Mouse (Mus musculus): ENCODE data around the gene Evl. TPM values are rescaled to one million over a fixed set of nuclear protein-coding genes. Genes with fewer than 3 reads are reported as not detected.
A peak's percentile ranks its signal among the peaks of the same experiment; 100 is the strongest.

The Evl gene
- total RNA-seq, 2 experiments from 2014 or later: 28.0 to 32.7 TPM

GRCm38 (mm10) chr12:108579156-108579871 lies 24.8 kb downstream of the Evl start:
- DNase-seq: no peak
- intact Hi-C loops (cut with DNase I; ENCODE audit: low total_unique reads): no loop called here

DNA sequence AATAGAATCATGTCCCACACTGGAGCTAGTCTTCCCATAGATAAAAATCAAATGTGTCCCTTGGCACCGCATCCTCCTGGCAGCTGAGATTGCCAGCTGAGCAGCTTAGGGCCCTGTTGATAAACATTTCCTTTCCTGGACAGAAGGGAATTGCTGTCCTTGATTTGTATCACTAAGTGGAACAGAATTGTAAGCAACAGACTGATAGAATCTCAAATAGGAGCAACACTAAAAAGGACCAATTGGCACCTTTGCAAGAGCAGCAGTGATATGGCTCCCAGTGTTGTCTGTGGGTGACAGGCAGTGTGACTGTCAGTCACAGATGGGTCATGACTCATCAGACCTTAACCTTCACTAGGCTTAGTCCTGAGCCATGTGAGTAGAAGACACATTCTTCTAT lies 29.3 kb downstream of the Evl start:
- intact Hi-C loops (cut with DNase I; ENCODE audit: low total_unique reads): no loop called here

GRCm38 (mm10) chr12:108590131-108590530 lies 35.6 kb downstream of the Evl start:
- no peak for DNase-seq
- intact Hi-C loops (cut with DNase I; ENCODE audit: low total_unique reads): no loop called here

More for the DNA sequence above, 29.3 kb downstream of the Evl start:
- DNase-seq: no peak

DNA sequence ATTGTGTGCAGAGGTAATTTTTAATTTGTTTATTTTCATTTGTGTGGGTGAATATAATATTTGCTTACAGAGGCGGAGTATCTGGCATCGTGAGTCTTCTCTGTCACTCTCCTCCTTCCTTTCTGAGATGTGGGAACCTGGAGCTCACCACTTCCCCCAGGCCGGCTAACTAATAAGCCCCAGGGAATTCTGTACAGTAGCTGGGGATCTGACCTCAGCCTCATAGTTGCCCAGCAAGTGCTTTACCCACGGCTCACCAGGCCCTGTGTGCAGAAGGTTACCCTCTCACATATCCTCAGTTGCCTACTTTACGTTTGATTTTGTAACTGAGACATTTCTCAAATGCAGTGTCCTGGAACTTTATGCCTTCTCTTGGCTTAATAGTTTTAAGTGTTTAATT lies 37.1 kb downstream of the Evl start:
- intact Hi-C loops (cut with DNase I; ENCODE audit: low total_unique reads): no loop called here
- DNase-seq: no peak

- DNase-seq: no peak
- intact Hi-C loops (cut with DNase I; ENCODE audit: low total_unique reads): no loop called here
These were observed 38.3 kb downstream of the Evl start for GRCm38 (mm10) chr12:108592866-108593265.

- DNase-seq: no peak
- intact Hi-C loops (cut with DNase I; ENCODE audit: low total_unique reads): no loop called here
These were observed 46.3 kb downstream of the Evl start for GRCm38 (mm10) chr12:108600864-108601263.

GRCm38 (mm10) chr12:108601326-108601725 lies 46.8 kb downstream of the Evl start:
- intact Hi-C loops (cut with DNase I; ENCODE audit: low total_unique reads): no loop called here
- DNase-seq: no peak

GRCm38 (mm10) chr12:108604546-108604945 lies 50.0 kb downstream of the Evl start:
- intact Hi-C loops (cut with DNase I; ENCODE audit: low total_unique reads): no loop called here
- no peak for DNase-seq

DNA sequence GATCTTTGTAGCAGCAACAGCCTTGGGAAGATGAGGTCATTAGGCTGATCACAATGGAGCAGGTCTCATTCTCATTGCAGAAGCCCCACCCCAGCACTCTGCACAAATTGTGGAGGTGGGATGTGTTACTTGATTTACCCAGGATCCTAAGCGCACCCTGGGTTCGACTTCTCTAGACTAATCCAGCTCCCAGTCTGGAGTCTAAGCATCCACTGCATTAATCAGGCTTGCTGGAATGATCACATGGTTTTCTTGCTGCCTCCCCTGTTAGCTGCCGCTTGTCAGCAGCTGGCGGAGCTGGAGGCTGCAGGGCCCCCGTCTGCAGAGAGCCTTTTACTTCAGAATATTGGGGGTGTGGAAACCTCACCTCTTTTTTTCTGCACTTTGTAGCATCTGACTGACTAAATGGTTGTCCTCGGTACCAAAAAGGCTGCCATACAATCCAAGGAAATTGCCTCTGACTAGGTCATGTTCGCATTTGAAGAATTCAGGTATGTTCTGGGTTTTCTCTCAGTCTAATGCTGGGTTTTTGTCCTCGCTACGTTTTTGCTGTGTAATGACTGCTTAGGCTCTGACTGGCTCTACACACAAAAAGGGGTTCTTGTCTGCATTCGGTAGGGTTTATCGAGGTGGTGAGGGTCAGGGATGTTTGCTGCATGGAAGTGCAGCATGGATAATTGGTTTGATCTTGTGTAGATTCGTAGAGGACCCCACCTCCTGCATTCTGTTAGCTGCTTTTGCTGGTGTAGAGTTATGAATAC lies 51.2 kb downstream of the Evl start:
- intact Hi-C loops (cut with DNase I; ENCODE audit: low total_unique reads): no loop called here
- DNase-seq: no peak

DNA sequence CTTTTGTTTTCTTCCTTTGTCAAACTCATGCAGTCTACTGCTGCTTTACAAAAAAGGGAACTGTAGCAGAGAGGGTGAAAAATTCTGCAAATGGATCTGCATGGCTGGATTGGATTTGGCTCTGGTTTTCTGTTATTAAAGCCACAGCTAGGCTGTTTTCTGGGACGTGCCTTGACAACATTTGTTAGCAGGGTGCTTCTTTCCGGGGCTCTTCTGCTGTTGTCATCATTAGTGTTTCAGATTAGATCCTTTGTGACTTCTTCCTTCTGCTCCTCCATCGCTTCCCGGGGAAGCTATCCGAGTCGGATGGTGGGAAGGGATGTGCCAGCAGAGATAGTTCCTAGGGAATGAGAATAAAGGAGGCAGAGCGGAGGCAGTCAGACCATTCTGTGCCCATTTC lies 51.8 kb downstream of the Evl start:
- DNase-seq: no peak
- intact Hi-C loops (cut with DNase I; ENCODE audit: low total_unique reads): no loop called here

GRCm38 (mm10) chr12:108609446-108609845 lies 54.9 kb downstream of the Evl start:
- intact Hi-C loops (cut with DNase I; ENCODE audit: low total_unique reads): no loop called here
- DNase-seq: no peak

GRCm38 (mm10) chr12:108610255-108610654 lies 55.7 kb downstream of the Evl start:
- intact Hi-C loops (cut with DNase I; ENCODE audit: low total_unique reads): loop anchor here (5.0 to 10.0 kb wide), 2 partner anchors 47 to 75 kb away; no protein-coding TSS in a partner anchor
- DNase-seq: no peak

- DNase-seq: peak; percentile 70
- intact Hi-C loops (cut with DNase I; ENCODE audit: low total_unique reads): loop anchor here (5.0 to 10.0 kb wide), 2 partner anchors 44 to 72 kb away; no protein-coding TSS in a partner anchor
These were observed 58.6 kb downstream of the Evl start for GRCm38 (mm10) chr12:108613081-108613480.

- intact Hi-C loops (cut with DNase I; ENCODE audit: low total_unique reads): loop anchor here (2.0 to 10.0 kb wide), 2 partner anchors 67 to 141 kb away; no protein-coding TSS in a partner anchor
- no peak for DNase-seq
These were observed 63.0 kb downstream of the Evl start for GRCm38 (mm10) chr12:108617511-108617910.

- intact Hi-C loops (cut with DNase I; ENCODE audit: low total_unique reads): loop anchor here (10.0 kb wide), 1 partner anchor 65 kb away; no protein-coding TSS in a partner anchor
These were observed 65.4 kb downstream of the Evl start for GRCm38 (mm10) chr12:108619853-108620416.

DNA sequence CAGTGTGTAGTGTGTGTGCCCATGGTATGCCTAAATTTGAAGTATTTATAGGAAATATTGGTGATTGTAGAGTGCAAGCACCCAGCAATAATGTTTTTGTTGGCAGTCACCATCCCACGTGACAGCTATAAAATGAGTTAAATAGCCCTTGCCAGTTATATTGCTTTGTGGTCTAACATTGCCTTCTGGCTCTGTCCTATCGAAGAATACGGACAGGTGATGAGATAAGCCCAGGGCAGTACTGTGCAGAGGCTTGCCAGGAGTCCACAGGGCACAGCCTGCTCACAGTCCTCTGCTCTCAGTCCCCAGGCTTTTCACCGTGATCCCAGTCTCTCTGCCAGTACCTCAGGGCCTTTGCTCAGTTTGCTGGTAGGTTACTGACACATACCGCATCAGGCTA lies 67.9 kb downstream of the Evl start:
- intact Hi-C loops (cut with DNase I; ENCODE audit: low total_unique reads): no loop called here
- no peak for DNase-seq

More at GRCm38 (mm10) chr12:108619853-108620416, 65.4 kb downstream of the Evl start:
- no peak for DNase-seq

DNA sequence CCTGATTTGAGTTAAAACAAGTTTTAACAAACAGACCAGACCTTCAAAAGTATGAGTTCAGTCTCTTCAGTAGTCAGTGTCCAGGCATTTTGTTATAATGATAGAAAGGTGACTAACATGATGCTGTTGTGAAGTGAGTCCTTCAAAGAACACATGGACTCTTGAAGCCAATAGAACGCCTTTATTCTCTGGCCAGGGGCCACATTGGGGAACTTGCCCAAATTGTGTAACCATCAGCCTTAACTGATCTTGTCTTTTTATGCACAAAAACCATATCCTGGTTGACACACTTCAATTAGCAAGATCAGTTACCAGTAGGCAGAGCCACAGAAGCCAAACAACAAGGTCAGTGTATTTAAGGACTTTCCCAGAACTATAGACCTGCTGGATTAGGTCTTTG lies 75.0 kb downstream of the Evl start:
- intact Hi-C loops (cut with DNase I; ENCODE audit: low total_unique reads): no loop called here
- DNase-seq: no peak

DNA sequence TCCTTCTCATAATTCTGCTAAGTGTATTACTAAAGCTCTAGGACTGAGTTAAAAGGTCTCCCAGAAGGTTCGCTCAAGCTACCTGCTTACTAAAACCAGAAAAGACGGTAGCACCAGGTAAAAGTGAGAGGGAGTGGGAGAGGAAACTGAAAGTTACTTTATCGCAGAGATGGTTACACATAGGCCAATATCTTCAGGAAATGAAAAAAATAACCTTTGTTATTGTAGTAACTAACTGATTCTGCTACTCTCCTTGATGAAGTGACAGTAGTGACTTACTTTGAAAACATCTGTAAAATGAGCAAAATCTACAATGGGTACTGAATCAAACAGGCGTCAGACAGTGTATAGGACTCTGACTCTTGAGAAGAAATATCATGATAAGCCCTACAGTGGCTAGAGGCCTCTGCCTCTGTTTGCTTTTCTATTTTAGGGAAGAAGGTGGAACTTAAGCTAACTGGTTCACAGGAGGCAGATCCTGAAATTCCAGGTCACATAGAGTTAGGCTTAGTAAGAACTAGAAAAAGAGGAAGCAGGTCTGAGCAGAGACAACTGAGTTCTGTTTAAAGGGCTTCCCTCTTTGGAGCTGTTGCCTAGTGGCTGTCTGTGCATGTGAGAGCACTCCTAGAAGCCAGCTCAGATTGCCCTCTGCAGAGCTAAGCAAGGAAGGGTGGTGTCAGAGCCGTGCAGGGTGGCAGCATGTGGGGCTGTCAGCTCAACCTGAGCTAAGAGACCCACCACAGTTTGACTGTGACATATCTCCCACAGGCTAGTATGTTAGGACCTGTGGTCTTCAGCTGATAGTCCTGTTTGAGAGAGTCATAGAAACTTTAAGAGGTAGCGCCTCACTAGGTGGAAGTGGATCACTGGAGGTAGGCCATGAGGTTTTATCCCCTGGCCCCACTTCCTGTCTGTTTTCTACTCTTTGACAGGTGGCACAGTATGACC lies 76.5 kb downstream of the Evl start:
- DNase-seq: no peak
- intact Hi-C loops (cut with DNase I; ENCODE audit: low total_unique reads): no loop called here

DNA sequence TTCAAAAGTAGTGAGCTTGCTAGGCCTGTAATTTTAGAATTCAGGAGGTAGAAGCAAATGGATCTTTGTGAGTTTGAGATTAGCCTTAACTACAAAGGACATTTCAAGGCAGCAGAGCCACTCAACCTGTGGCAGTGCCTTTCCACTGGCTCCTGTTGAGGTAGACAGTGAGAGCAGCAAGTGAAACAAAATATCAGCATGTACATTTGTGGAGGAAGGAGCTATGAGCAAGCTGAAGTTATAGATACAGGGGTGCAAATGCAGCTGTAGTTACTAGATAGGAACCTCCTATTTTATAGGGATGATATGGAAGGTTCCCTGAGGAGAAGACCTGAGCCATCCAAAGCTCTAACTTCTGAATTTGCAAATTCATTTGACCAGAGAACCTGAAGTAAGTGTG lies 78.0 kb downstream of the Evl start:
- no peak for DNase-seq
- intact Hi-C loops (cut with DNase I; ENCODE audit: low total_unique reads): no loop called here
